Mouse (Mus musculus): ENCODE measurements at regions not wholly inside any gene's neighbourhood (a gene's known extent, or its start where the extent isn't known, plus 50 kb on each side); places are given as distances from the start of the nearest gene placed in this dataset.
A peak's percentile ranks its signal among the peaks of the same experiment; 100 is the strongest.

- no peak for DNase-seq
These were observed 3344.8 kb upstream of the Gm6569 start for GRCm38 (mm10) chr15:70489548-70489947.

DNA sequence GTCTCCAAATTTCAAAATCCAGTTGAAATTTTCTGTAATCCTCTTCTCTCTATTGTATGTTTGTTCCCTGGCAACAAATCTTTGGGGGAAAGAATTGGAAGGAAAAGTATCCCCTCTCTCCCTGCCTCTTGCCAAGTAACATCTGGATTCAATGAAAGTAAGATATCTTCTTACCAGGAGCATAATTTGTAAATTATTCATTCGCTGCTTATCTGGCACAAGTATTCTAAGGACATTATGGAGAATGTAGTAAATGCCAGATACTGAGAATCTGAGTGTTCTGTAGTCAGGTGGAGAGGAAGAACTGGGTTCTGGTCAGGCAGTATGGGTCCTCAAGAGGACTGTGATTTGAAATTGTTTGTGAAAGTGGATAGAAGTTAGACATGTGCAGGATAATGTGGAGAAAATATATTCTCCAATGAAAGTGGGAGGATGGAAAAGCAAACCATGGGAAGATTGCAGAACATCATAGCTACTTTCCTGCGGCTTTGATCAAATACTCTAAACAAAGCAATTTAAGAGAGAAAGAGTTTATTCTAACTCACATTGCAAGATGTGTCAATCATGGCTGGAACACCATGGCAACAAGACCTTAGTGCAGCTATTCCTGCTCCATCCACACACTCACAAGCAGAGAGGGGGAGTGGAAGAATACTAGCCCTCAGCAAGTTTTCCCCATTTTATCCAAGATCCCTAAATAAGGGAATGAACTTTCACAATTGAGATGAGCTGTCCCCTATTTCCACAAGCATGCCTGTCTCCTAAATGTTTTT, 3327.1 kb upstream of the Gm6569 start:
- no peak for DNase-seq

GRCm38 (mm10) chr15:70520551-70520950, 3313.8 kb upstream of the Gm6569 start:
- DNase-seq = no peak

DNA sequence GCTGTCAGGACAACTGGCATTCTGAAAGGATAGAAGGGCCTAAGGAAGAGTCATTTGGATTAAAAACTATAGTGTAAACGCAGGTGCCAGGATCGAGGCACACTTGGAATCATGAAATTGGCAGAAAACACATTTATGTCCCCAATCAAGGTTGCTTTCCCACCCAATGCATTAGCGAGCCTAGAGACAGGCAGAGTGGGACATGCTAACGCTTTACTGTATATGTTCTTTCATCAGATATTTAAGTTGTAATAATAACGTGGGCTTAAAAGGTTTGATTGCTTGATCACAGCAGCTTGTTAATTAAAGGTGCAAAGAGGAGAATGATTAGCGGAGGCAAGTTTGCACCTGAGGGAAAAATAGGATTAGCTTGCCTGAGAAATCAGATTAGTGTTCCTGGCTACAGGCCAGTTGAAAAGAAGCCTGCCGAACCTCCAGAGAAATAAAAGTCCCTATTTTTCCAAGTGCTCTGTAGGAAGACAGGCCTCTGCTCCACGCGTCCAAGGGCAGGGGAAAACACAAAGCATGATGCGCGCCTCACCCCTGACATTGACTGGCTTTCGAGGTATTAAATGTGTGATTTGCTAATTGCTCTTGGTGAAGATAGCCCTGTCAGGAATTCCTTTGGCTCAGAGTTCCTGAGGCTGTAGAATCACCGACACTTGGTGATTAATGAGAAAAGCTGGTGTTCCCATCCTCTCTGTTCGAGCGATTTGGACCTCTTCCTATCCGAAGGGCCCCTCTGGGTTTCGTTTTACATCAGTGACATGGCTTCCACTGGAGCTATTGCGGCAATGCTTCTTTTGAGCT, 3279.4 kb upstream of the Gm6569 start:
- DNase-seq = peak; percentile 4

GRCm38 (mm10) chr15:70555583-70555894, 3278.8 kb upstream of the Gm6569 start:
- DNase-seq = no peak

GRCm38 (mm10) chr15:70594295-70594694, 3240.1 kb upstream of the Gm6569 start:
- no peak for DNase-seq

DNA sequence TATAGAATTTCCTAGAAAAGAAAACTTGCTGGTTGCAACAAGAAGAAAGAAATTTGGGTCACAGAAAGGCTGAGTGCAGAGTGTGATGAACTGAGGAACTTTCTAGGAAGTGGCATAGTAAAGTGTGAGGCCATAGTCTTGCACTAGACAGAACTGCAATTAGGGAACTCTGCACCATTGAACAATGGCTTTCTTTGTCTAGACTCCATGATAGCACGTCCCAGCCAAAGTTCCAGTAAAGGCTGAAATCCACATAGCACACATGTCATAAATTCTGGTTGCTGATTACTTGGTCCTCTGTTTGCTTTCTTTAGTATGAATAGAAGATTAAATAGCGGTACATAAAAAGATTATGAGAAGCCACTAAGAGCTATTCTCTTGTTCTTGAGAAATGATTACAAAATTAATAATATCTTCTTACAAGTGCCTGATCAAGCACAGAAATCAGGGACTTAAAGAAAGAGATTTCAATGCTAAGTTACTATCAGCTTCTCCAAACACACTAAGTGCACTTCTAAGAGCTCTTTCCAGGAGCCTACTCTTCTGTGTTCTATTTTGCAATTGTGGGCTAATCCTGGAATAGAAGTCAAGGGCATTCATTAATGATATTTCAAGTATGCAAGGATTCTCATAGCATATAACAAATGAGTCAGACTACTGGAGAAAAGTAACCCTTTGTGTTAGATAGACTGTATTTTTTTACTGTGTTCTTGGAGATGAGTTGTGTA, 3233.4 kb upstream of the Gm6569 start:
- no peak for DNase-seq

- DNase-seq = no peak
These were observed 3229.1 kb upstream of the Gm6569 start for GRCm38 (mm10) chr15:70605251-70605650.

DNA sequence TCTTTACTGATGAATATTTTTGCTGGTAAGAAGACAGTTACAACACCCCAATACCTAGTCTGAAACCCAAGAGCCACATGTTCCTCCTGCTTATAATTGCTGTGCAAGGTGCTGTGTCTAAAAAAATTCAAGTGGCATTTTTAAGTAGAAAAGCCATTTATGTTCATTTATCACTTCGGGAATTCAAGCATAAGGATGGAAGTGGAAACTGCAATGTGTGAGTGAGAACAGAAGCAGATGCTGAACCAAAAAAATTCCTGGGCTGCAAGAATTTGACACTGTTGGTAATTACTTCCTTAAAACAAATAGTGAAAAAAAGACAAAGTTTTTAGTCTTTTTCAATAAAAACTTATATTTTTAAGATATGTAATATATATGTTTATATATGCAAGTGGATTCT, 3227.5 kb upstream of the Gm6569 start:
- no peak for DNase-seq

DNA sequence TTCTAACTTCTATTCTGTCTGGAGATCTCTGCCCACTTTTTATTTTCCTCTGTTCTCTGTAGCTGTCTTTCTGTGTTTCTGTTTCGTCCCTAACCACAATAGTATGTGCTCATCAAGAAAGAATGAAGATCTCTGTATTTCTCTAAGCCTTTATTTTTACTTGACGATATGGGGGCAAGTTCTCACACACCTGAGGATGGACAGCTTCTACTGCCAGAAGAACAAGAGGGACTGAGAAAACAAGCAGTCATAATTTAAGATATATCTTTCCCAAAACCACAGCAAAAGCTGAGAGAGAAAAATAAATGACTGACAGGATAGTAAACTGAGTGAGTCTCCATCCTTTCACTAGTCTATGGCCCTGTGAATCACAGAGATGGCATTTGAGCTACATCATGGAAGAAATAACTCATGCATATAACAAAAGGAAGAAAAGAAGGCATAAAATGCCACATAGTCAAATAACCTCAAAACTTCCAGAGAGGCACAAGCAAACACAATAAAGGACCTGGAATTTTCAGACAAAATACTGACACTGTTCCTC, 3216.2 kb upstream of the Gm6569 start:
- no peak for DNase-seq

DNA sequence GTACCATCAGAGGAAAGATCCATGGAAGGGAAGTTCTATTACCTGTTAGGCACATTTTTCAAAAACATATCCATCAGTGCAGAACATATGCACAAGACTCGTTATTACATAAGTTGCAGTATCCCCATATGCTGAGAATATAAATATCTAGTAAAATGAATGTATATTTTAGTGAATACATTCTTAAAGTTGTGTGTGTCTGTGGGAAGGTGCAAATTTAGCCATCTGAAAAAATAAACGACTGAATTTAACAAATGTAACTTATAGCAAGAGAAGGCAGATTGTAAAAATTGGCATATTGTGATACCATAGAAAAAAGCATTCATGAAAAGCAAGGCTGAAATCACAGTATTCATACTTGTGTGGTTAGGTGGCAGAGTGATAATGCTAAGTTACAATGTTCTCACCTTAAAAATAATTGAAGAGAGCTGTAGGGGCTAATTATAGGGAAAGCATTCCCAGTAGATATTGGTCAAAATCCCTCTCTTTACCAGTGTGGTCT, 3193.3 kb upstream of the Gm6569 start:
- DNase-seq = no peak

DNA sequence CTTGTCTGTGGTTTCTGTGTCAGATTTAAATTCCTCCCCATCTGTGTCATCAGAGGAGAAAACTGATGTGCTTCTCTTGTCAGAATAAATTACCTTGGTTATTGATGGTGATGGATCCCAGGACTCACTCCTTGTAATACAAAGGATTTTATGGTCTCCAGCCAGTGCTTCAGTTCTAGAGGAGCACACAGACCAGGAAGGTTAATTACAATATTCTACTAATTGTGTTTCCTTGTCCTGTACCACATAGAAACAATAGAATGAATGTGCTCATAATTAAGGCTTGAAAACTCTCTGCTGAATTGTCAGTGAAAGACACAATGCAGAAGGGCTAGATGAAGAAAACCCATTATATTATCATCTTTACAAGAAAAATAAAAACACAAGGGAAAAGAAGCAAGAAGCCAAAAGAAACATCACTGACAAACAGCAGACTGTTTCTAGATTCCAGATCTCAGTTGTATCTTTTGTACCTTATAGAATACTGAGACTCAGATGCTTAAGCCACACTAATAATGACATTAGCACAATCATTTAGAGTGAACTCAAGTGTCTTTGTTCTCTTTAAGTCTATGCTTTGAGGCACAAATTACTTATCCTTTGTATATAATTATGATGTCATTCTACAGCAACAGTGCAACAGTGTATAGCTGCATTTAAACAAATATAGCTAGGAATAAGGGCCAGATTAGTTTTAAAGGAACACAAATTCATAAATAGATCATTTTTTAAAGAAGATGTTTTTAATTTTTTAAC, 3189.7 kb upstream of the Gm6569 start:
- DNase-seq = no peak

DNA sequence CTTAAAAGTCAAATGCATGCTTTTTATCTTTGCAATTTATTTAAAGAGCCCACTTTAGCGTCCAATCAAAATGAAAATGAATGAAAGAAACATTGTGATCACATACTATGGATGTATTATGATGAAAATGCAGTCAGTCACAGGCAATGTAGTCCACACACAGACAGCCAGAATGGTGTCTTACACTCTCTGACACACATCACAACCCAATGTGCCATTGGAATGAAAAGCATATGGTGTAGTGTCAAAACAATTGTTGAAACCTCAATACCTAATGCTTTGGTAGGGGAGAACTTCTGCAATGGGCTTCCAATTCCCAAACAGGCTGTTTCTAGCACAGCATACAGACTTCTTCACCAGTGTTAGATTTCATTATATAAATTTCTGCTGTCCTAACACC, 3158.8 kb upstream of the Gm6569 start:
- no peak for DNase-seq

- no peak for DNase-seq
These were observed 3129.8 kb upstream of the Gm6569 start for GRCm38 (mm10) chr15:70704547-70704946.

GRCm38 (mm10) chr15:70713736-70714135, 3120.6 kb upstream of the Gm6569 start:
- DNase-seq = no peak

DNA sequence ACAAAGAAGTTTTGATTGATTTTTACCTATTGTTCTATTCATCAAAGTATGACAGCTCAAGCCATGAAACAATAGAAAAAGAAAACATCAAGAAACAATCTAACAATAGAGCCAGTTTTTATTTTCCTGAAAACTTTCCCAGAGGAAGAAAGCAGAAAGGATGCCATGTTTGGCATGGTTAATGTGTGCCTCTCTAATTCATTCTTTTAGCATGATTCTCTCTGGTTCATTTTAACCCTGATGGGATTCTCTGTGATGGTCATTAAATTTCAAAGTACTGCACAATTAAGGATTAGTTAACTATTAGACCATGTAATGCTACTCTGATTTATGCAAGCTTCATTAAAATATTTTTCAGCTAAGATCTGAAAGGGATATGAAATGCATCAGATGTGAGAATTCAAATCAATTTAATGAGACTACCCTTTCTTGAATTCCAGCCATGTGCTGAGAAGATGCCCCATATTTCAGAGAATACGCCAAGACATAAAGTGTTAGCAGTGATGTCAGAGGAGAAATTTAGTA, 3106.9 kb upstream of the Gm6569 start:
- no peak for DNase-seq

- DNase-seq = no peak
These were observed 3106.4 kb upstream of the Gm6569 start for GRCm38 (mm10) chr15:70727956-70728355.

- no peak for DNase-seq
These were observed 3090.1 kb upstream of the Gm6569 start for GRCm38 (mm10) chr15:70744239-70744638.

DNA sequence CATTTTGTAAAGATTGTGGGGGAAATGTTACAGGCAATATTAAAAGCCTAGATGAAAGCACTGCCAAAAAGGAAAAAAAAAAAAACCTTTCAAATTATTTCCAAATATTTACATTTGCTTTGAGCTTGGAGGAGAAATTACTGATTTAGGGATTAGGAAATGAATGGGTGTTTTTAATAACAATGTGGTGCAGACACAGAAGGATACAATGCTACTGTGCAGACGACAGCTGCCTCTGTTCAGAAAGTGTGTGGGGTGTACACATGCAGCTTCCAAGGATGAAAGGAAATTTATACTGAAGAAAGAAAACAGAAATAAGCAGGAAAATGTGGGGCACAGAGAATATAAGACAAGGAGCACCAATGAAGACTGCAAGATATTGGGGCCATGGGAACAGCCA, 3070.3 kb upstream of the Gm6569 start:
- no peak for DNase-seq

- no peak for DNase-seq
These were observed 3069.8 kb upstream of the Gm6569 start for GRCm38 (mm10) chr15:70764513-70764912.

DNA sequence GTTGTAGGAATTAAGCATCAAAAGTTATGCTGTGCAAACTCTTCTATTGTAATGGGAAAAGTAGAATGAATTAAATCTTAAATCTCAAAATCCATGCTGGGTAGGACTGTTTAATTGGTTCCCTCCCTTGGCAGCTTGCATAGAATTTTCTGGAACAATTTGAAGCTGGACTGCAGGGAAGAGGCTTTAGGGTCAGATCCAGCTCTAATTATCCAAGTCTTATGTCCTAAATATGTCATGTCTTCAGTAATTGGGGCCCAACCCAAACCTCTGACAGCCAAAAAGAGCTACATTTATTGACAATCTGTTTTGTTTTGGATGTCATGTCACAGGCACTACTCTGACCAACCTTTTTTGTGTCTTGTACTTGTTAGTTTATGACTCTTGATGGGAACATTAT, 3068.9 kb upstream of the Gm6569 start:
- no peak for DNase-seq

Measured in adrenal gland, postnatal 14 days (tissue).